Mouse (Mus musculus): Measurements from ENCODE around the gene Olfr157. TPM values are rescaled to one million over a fixed set of nuclear protein-coding genes. Genes with fewer than 3 reads are reported as not detected.

The Olfr157 gene
- total RNA-seq (2021): not detected

DNA sequence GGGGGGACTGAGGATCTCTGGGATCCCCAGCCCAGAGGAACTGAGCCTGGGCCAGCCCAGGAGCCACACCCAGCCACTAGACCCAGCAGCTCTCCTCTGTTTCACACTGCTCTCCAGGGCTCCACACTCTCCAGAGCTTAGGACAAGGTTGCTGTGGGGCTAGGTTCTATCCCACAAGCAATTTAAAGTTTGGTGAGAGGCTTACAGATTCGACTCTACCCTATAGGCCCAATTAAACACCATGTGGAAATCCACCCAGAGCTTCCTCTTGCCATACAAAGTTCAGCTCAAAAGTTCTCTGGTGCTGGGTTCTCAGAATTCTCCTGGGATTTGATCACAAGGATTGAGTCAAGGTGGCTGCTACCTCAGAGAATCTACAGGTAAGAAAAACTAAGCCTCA lies at the start of gene Olfr157:
Gene Olfr157 (minus strand): TSS at position 101 of the 400 bp plus-strand sequence.
- intact Hi-C loops (cut with DNase I): no loop called here
- no peak for DNase-seq (ENCODE audit: low spot score in 2 of 2)

DNA sequence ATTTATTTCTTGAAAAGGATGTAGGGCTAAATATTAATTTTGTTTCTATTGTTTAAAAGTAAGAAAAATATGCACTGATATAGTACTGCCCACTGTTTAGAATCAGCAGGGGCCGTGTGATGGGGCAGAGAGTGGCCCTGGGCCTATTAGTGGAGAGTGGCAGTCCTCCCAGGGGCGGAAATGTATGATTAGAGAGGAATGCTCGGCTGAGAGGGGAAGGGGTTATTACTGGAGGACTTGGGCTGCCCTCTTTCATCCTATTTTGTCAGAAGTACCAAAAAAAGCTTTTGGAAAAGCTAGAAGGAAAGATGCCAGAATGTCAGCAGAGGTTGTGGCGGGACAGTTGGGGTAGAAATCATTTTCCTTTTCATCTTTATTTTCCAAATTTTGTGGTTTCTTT lies 44.2 kb upstream of the Olfr157 start:
- DNase-seq (ENCODE audit: low spot score in 2 of 2): no peak
- intact Hi-C loops (cut with DNase I): no loop called here

DNA sequence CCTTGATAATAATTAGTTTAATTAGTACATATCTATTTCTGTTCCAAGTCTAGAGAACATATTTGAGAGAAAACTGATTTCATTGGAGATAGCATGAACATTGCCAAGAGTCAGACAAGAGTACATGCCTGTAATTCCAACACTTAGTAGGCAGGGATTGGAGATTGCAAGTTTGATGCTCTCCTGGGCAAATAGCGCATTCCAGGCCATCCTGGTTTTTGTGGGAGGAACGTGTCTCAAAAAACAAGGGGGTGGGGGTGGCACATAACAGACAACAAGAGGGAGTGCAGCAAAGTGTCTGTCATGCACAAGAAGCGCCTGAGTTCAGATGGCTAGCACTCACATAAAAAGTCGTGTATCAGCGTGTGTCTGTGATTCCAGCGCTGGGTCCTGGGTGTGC lies 39.6 kb upstream of the Olfr157 start:
- DNase-seq (ENCODE audit: low spot score in 2 of 2): no peak
- intact Hi-C loops (cut with DNase I): no loop called here

- intact Hi-C loops (cut with DNase I): no loop called here
- no peak for DNase-seq (ENCODE audit: low spot score in 2 of 2)
Observed at GRCm38 (mm10) chr4:43878121-43878776, 38.2 kb upstream of the Olfr157 start.

DNA sequence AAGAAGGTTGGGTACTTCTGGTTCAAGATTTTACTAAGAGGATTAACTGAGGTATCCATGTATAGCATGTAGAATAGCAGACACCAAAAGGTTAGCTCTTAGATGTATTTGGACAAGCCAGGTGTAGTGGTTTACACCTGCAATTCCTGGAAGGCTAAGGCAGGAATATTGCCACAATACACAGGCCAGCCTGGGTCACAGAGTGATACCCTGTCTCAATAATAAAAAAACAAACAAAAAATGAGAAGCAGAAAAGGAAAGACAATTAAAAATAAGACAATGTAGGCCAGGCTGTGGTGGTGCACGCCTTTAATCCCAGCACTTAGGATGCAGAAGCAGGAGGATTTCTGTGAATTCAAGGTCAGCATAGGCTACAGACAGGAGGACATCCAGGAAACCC lies 37.2 kb upstream of the Olfr157 start:
- intact Hi-C loops (cut with DNase I): no loop called here
- no peak for DNase-seq (ENCODE audit: low spot score in 2 of 2)

GRCm38 (mm10) chr4:43875919-43876411 lies 36.0 kb upstream of the Olfr157 start:
- peak; percentile 28 to 35 for DNase-seq (ENCODE audit: low spot score in 2 of 2)
- intact Hi-C loops (cut with DNase I): no loop called here

DNA sequence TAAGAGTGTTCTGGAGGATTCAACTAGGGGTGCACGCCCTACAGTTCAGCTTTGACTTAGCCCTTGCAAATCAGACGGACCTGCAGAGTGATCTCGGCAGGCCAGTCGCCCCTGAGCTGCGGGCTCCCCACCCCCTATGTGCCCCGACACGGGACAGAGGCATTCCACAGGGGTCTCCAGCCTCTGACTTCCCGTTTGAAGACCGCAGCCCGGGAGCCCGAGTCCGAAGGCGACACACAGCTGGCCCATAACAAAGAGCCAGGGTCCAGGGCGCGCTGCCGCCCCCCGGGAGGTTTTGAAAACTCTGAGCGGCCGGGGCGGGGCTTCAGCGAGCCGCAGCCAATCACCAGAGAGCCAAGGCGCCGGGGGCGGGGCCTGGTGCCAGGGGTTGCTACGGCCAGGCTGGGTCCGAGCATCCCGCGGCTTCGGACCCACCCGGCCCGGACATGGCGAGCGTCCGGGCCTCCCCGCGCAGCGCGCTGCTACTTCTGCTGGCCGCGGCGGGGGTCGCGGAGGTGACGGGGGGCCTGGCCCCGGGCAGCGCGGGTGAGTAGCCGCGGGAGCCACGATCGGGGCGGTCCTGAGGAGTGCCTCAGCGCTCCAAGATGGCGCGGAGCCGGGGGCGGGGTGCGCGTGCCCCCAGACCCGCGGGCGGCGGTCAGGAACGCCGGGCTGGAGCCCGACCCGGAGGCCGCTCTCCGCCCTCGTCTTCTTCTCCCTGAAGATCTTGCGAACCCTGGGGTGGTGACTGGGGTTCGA lies 35.3 kb upstream of the Olfr157 start, which contains the start of gene Reck:
Gene Reck (plus strand): TSS at position 371 of the 759 bp plus-strand sequence.
- intact Hi-C loops (cut with DNase I): no loop called here
- DNase-seq (ENCODE audit: low spot score in 2 of 2): peak; percentile 77 to 83

DNA sequence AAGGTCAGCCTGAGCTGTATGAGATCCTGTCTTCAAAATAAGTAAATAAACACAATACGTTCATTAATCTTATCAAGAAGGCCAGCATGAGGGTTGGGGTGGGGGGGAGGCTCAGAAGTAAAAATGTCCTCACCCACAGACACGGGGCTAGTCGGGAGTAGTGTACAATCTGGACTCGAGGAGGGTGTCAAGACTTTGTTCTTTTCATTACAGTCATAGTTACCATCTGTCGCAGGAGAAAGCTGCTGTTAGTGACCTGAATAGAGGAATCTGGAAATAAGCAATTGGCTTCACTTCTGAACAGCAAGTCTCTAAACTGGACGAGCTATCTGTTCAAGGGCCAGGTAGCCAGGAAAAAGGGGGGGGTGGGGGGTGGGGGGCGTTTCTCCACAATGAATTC lies 34.5 kb upstream of the Olfr157 start:
- intact Hi-C loops (cut with DNase I): no loop called here
- peak in 1 of 2 experiments; percentile 8 for DNase-seq (ENCODE audit: low spot score in 2 of 2)

GRCm38 (mm10) chr4:43869821-43870220 lies 29.8 kb upstream of the Olfr157 start:
- intact Hi-C loops (cut with DNase I): no loop called here
- no peak for DNase-seq (ENCODE audit: low spot score in 2 of 2)

GRCm38 (mm10) chr4:43863298-43863697 lies 23.3 kb upstream of the Olfr157 start:
- no peak for DNase-seq (ENCODE audit: low spot score in 2 of 2)
- intact Hi-C loops (cut with DNase I): loop anchor here (5.0 kb wide), 2 partner anchors 116 to 231 kb away; partner anchors contain the start of gene Npr2

GRCm38 (mm10) chr4:43860744-43861519 lies 20.9 kb upstream of the Olfr157 start:
- intact Hi-C loops (cut with DNase I): loop anchor here (2.0 to 5.0 kb wide), 3 partner anchors 98 to 229 kb away; partner anchors contain the start of gene Npr2
- DNase-seq (ENCODE audit: low spot score in 2 of 2): peak; percentile 78

DNA sequence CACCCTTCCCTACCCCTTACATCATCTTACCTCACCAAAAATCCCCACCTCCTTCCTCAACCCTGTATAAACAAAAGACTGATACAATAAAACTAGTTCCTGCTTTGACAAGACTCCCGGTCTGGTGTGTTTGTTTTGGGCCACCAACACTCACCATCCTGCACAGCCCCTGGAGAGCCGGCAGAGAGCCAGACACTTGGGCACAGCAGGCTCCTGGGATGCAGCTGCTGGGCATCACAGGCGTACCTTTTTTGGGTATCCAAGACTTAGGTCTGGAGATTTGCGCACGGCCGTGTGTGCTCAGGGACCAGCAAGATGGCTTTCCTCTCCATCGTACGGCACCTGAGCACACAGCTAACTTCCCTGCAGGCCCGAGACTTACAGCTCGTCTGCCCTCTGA lies 19.9 kb upstream of the Olfr157 start:
- no peak for DNase-seq (ENCODE audit: low spot score in 2 of 2)
- intact Hi-C loops (cut with DNase I): loop anchor here (2.0 to 5.0 kb wide), 3 partner anchors 97 to 228 kb away; partner anchors contain the start of gene Npr2

GRCm38 (mm10) chr4:43854101-43854500 lies 14.1 kb upstream of the Olfr157 start:
- DNase-seq (ENCODE audit: low spot score in 2 of 2): no peak
- intact Hi-C loops (cut with DNase I): no loop called here

GRCm38 (mm10) chr4:43851265-43851664 lies 11.3 kb upstream of the Olfr157 start, which contains the start of gene Olfr155:
Gene Olfr155 (plus strand): TSS chr4:43851565.
- no peak for DNase-seq (ENCODE audit: low spot score in 2 of 2)
- intact Hi-C loops (cut with DNase I): no loop called here

- no peak for DNase-seq (ENCODE audit: low spot score in 2 of 2)
- intact Hi-C loops (cut with DNase I): no loop called here
Observed at GRCm38 (mm10) chr4:43838326-43838725, 1.7 kb downstream of the Olfr157 start.

GRCm38 (mm10) chr4:43834749-43835148 lies 5.3 kb downstream of the Olfr157 start:
- intact Hi-C loops (cut with DNase I): no loop called here
- DNase-seq (ENCODE audit: low spot score in 2 of 2): no peak

- intact Hi-C loops (cut with DNase I): no loop called here
- no peak for DNase-seq (ENCODE audit: low spot score in 2 of 2)
Observed at GRCm38 (mm10) chr4:43833752-43834151, 6.2 kb downstream of the Olfr157 start.

DNA sequence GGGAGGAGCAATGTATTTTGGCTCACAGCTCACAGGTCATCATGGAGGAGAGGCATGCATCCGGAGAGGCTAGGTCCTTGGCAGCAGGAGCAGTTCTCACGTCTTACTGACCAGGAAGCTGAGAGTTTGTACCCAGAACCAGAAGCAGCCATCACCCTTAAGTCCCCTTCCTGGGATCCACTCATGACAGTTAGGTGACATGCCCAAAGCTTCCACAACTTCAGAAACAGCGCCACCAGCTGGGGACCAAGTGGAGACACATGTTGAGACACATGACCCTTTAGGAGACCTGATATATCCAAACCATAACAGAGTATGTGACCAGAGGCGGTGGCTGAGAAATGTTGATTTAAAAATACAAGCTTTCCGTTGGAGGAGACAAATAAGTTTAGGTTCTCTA lies 8.0 kb downstream of the Olfr157 start:
- intact Hi-C loops (cut with DNase I): no loop called here
- no peak for DNase-seq (ENCODE audit: low spot score in 2 of 2)

DNA sequence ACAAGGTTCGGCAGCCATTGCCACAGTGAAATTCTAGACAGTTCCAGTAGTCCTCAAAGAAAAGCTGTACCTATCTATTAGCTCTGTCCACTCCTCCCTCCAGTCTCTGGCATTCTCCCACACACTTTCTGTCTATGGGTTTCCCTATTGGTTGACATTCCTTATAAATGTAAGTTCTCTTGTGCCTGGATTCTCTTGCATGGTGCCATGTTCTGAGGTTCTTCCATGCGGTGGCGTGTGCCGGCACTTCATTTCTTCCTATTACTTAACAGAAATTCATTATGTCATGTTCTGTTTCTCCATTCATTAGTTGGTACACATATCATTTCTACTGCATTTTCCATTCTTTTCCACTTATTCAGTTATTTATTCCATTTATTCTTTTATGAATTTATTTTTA lies 11.2 kb downstream of the Olfr157 start:
- no peak for DNase-seq (ENCODE audit: low spot score in 2 of 2)

GRCm38 (mm10) chr4:43823845-43824337 lies 16.1 kb downstream of the Olfr157 start, which contains the start of gene Olfr156:
Gene Olfr156 (minus strand): TSS chr4:43823895.
- intact Hi-C loops (cut with DNase I): no loop called here
- DNase-seq (ENCODE audit: low spot score in 2 of 2): no peak

More for the DNA sequence above, 11.2 kb downstream of the Olfr157 start:
- intact Hi-C loops (cut with DNase I): no loop called here

Measured in left cerebral cortex, postnatal 25 days (tissue).